Mouse (Mus musculus): Measurements from ENCODE around the gene Pygo2.

GRCm38 (mm10) chr3:89421810-89422473 lies 8.1 kb upstream of the Pygo2 start:
- TF ChIP-seq POLR2A (IDR thresholded peaks at IDR 0.05; ENCODE audit: low read depth, low read length) = no peak
- no peak for TF ChIP-seq CTCF (conservative IDR thresholded peaks at IDR 0.05; ENCODE audit: insufficient read depth, insufficient read length, low read depth, low read length)
